Mouse (Mus musculus): ENCODE data around the gene Rfx8. TPM values are rescaled to one million over a fixed set of nuclear protein-coding genes. Genes with fewer than 3 reads are reported as not detected.
"Not testable (repeated sequence)": the region's sequence is repeated elsewhere in the genome, so short reads cannot be mapped to it uniquely, and the experiment has no call there.

Rfx8 gene
- polyA plus RNA-seq, 1 experiment from 2014 or later, result not detected

DNA sequence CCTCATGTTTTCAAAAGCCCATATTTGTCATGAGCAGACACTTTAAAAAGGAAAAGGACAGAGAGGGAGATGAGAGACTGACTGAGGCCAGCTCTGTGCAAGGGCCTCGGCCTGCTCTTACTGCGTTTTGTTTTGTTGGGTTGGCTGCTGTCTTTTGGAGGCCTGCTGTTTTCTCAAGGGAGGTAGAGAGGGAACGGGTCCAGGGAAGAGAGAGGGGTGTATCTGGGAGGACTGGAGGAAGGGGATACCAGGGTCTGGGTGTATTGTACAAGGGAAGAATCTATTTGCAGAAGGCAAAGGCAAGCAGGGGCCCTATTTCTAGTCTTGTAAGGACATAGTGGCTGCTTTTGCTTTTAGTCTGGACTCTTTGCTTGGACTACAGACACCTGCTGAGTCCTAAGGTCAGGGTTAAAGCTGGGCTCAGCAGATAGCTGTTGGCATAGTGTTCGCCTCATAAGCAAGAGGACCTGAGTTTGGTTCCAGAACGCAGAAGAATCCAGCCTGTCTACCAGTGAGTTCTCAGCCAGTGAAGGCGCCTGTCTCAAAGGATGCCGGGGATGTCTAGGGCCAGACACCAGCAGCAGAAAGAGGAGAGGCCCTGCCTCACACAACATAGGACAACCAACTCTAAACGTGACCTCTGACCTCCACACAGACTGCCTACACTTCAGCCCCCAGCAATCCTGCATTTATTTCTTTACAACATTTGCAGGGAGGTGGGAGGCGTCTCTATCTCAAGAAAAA, 48.3 kb downstream of the Rfx8 start:
- in situ Hi-C loops (cut with MboI; ENCODE audit: low pct_unique_long_range_greater_than_20kb), result loop anchor here (10.0 to 25.0 kb wide), 2 partner anchors 138 to 285 kb away; partner anchors contain the start of gene Cnot11
- peaks cover 4% of the 10 kb centered on the region for H3K27me3 ChIP-seq
- ATAC-seq, result no peak
- no peak for TF ChIP-seq CTCF (IDR thresholded peaks at IDR 0.05)
- ChIA-PET CTCF (no interaction called here), POLR2A (no interaction called here)
- DNase-seq (ENCODE audit: low read depth, low spot score), result no peak

DNA sequence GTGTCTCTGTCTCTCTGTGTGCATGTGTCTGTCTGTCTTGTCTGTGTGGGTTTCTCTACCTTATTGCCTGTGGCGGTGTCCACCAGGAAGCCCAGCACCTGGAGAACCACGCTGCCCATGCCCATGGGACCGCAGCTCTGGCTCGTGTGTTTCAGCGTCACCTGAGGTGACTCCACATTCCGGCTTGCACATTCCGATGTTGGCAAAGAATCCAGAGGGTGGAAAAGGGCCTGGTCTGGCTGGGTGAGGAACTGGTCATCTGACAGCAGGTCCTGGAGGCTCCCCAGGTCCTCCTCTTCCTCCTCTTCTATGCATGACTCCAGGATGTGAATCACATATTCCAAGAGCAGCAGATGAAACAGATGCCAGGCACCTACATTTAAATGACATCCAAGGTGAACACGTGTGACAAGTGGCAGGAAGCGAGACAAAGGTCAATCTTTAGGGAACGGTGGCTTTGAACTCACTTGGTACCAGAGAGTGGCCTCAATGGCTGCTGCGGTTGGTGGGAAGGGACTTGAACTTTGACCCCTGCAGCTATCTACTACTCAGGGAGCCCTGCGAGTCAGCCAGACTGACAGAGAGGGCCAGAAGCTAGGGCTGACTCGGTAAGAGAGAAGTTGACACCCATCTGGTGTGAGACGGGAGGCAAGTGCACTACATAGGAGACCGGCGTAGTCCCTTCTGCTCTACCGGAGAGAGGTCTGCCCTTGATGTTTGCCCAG, 50.4 kb downstream of the Rfx8 start:
- ATAC-seq (no peak), DNase-seq (ENCODE audit: low read depth, low spot score) (no peak)
- H3K27me3 ChIP-seq, result peaks cover 11% of the 10 kb centered on the region
- in situ Hi-C loops (cut with MboI; ENCODE audit: low pct_unique_long_range_greater_than_20kb), result loop anchor here (10.0 to 25.0 kb wide), 2 partner anchors 136 to 283 kb away; partner anchors contain the start of gene Cnot11
- TF ChIP-seq CTCF (IDR thresholded peaks at IDR 0.05), result no peak
- ChIA-PET POLR2A (no interaction called here), CTCF (no interaction called here)

DNA sequence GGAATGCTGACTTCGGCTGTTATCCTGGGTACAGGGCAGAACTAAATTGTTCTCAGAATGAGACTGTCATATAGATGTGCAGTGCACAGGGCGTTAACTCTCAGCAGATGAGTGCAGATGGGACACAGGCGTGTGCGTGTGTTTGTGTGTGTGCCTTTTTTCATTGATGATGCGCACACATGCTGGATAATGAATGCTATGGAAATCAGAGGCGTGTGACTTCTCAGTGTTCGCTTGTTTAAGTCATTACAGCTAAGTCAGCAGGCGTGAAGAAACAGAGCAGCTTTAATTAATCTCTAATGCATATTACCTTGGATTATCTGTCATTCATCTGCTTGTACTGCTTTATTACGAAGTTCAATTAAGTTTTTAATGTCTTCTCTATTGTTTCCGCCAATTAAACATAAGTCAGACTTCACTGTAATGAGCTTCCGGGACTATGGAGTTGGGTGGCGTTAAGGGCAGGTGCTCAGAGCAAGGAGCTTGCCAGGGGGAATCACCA, 54.0 kb downstream of the Rfx8 start:
- ChIA-PET POLR2A (no interaction called here), CTCF (interaction anchor here (0.8 to 1.1 kb wide), 2 partner anchors 10 kb away, joined by 3 to 4 read pairs; no protein-coding TSS in a partner anchor)
- no peak for TF ChIP-seq CTCF (IDR thresholded peaks at IDR 0.05)
- H3K27me3 ChIP-seq, result peaks cover 20% of the 10 kb centered on the region
- DNase-seq (ENCODE audit: low read depth, low spot score), result no peak
- in situ Hi-C loops (cut with MboI; ENCODE audit: low pct_unique_long_range_greater_than_20kb), result loop anchor here (25.0 kb wide), 1 partner anchor 280 kb away; no protein-coding TSS in a partner anchor
- no peak for ATAC-seq

DNA sequence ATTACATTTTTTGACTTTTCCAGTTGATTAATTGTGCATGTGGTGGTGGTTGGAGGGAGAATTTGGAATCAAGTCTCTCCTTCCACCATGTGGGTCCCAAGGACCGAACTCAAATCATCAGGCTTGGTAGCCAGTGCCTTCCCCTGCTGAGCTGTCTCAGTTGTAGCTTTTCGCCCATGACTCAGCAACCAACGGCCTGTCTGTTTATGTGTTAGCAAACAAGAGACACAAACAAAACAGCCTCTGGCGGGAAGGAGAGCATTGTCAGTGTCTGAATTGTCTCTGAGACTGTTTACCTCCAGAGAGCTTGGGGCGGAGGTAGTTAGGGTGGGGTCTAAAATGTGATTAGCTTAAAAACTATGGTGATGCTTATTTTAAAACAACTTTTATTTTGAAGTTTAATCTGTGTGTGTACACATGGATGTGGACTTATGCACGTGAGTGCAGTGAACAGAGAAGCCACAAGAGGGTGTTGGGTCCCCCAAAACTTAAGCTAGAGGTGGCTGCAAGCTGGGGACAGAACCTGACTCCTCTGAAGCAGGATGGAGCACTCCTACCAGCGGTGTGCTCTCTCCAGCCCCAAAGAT, 56.7 kb downstream of the Rfx8 start:
- ATAC-seq (no peak), DNase-seq (ENCODE audit: low read depth, low spot score) (no peak)
- in situ Hi-C loops (cut with MboI; ENCODE audit: low pct_unique_long_range_greater_than_20kb), result loop anchor here (25.0 kb wide), 1 partner anchor 277 kb away; no protein-coding TSS in a partner anchor
- CTCF ChIA-PET, result no interaction called here
- peaks cover 31% of the 10 kb centered on the region for H3K27me3 ChIP-seq
- POLR2A ChIA-PET, result no interaction called here
- no peak for TF ChIP-seq CTCF (IDR thresholded peaks at IDR 0.05)

DNA sequence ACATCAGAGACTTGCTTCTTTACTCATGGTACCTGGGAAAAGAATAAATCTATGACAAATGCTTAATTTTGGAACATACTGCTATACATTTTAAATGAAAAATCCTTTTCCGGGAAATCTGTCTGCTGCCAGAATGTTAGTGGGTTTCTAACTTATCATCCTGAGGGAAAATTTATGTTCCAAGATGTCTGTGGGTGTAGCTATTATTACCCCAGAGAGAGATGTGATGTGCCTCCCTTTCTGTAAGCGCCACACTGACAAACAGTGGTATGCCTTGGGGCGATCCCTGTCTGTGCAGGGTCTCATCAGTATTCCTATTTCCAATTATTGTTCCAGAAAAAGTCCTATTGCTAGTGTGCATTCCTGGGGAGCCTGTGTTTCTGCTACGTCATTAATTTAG, 57.7 kb downstream of the Rfx8 start:
- H3K27me3 ChIP-seq, result peaks cover 27% of the 10 kb centered on the region
- DNase-seq (ENCODE audit: low read depth, low spot score) (no peak), ATAC-seq (no peak)
- POLR2A ChIA-PET, result no interaction called here
- CTCF ChIA-PET, result no interaction called here
- in situ Hi-C loops (cut with MboI; ENCODE audit: low pct_unique_long_range_greater_than_20kb), result loop anchor here (25.0 kb wide), 1 partner anchor 276 kb away; no protein-coding TSS in a partner anchor
- TF ChIP-seq CTCF (IDR thresholded peaks at IDR 0.05), result no peak

DNA sequence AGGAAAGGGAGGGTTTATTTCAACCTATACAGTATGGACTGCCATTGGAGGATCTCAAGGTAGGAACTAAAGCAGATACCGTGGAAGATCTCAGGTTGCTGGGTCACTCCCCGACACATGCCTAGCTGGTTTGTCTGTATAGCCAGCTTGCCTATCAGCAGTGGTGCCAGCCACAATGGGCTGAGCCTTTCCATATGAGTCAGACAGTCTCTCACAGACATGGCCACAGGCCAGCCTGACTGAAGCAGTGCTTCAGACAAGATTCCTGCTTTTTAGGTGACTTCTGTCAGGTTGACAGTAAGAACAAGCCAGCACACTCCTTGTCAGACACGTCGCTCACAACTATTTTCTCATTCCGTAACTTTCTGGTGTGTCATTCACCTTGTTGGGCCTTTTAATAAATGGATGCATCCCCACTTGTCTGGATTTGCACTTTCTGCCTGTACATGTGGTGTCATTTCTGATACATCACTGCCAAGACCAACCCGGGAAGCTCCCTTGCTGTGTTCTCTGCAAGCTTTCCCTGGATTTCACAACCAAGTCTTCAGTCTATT, 63.7 kb downstream of the Rfx8 start:
- CTCF ChIA-PET, result interaction anchor here (0.8 kb wide), 1 partner anchor 10 kb away, joined by 3 read pairs; no protein-coding TSS in a partner anchor
- ATAC-seq (no peak), DNase-seq (ENCODE audit: low read depth, low spot score) (no peak)
- in situ Hi-C loops (cut with MboI; ENCODE audit: low pct_unique_long_range_greater_than_20kb), result loop anchor here (25.0 kb wide), 1 partner anchor 270 kb away; no protein-coding TSS in a partner anchor
- POLR2A ChIA-PET, result interaction anchor here (0.7 kb wide), 1 partner anchor 52 kb away, joined by 3 read pairs; no protein-coding TSS in a partner anchor
- TF ChIP-seq CTCF (IDR thresholded peaks at IDR 0.05), result no peak
- H3K27me3 ChIP-seq, result peaks cover 26% of the 10 kb centered on the region

DNA sequence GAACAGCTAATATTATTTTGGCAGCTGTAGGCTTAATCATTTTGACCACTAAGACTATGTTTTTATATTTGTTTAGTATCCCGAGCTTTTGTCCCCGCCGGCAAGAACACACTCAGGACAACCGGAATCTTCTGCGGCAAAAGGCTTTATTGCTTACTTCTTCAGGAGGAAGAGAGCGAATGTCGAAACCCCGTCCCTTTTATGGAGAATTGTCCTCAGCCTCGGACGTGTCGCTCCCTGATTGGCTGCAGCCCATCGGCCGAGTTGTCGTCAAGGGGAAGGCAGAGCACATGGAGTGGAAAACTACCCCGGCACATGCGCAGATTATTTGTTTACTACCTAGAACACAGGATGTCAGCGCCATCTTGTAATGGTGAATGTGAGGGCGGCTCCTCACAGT, 65.9 kb downstream of the Rfx8 start:
- DNase-seq (ENCODE audit: low read depth, low spot score); POLR2A ChIA-PET; ATAC-seq; CTCF ChIA-PET: not testable (repeated sequence)
- in situ Hi-C loops (cut with MboI; ENCODE audit: low pct_unique_long_range_greater_than_20kb), result loop anchor here (25.0 kb wide), 1 partner anchor 268 kb away; no protein-coding TSS in a partner anchor
- peaks cover 27% of the 10 kb centered on the region for H3K27me3 ChIP-seq

DNA sequence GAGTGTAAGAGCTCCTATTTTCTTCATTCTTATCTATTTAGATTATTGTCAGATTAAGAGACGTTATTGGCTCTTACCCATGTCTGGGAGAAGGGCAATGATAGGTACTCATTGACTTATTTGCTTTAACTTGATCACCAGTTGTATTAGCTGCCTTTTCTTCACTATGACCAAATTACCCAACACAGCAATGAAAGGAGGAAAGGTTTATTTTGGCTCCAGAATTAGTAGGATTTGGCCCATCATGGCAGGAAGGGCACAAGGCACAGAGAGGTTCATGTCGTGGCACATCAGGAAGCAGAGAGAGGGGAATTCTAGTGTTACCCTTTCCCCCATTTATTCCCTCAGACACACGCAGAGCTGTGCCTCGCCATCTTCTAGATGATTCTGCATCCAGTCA, 67.8 kb downstream of the Rfx8 start:
- peaks cover 35% of the 10 kb centered on the region for H3K27me3 ChIP-seq
- DNase-seq (ENCODE audit: low read depth, low spot score), result no peak
- CTCF ChIA-PET, result no interaction called here
- POLR2A ChIA-PET, result no interaction called here
- ATAC-seq, result no peak
- TF ChIP-seq CTCF (IDR thresholded peaks at IDR 0.05), result no peak
- in situ Hi-C loops (cut with MboI; ENCODE audit: low pct_unique_long_range_greater_than_20kb), result loop anchor here (25.0 kb wide), 1 partner anchor 266 kb away; no protein-coding TSS in a partner anchor

DNA sequence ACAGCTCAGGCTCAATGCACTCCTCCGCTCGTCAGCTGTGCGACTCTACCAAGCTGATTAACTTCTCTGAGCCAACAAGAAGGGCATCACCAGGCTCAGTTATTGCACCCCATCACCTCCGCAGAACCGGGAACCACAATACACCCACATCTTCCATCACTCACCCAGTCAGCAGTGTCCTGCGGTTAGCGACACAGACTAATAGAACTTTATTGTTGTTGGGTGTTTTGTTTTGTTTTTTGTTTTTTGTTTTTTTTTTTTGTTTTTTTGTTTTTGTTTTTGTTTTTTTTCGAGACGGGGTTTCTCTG, 69.6 kb downstream of the Rfx8 start, which contains the start of gene Creg2:
Creg2 (minus strand) TSS at position 234 of the 308 bp plus-strand sequence.
- in situ Hi-C loops (cut with MboI; ENCODE audit: low pct_unique_long_range_greater_than_20kb), result loop anchor here (25.0 kb wide), 1 partner anchor 264 kb away; no protein-coding TSS in a partner anchor
- TF ChIP-seq CTCF (IDR thresholded peaks at IDR 0.05), result no peak
- ATAC-seq, result no peak
- POLR2A ChIA-PET, result no interaction called here
- H3K27me3 ChIP-seq, result peaks cover 31% of the 10 kb centered on the region
- no peak for DNase-seq (ENCODE audit: low read depth, low spot score)
- CTCF ChIA-PET, result interaction anchor here (2.1 kb wide), 1 partner anchor 124 kb away, joined by 9 read pairs; no protein-coding TSS in a partner anchor

Data from Patski (cell line).